Mouse (Mus musculus): ENCODE data around the gene Pemt. TPM values are rescaled to one million over a fixed set of nuclear protein-coding genes. Genes with fewer than 3 reads are reported as not detected.
A peak's percentile ranks its signal among the peaks of the same experiment; 100 is the strongest.

The Pemt gene
- polyA plus RNA-seq, 1 experiment from 2014 or later, result 17.6 TPM

GRCm38 (mm10) chr11:60065267-60065666 is 19.0 kb upstream of the Pemt start:
- whole genome bisulfite sequencing (ENCODE audit: insufficient replicate concordance), result 65% methylated on average over 1 of the region's 1 CpGs

GRCm38 (mm10) chr11:60061504-60062006 is 15.3 kb upstream of the Pemt start:
- no peak overlapping the region for H3K4me3 ChIP-seq (ENCODE audit: low read depth, low read length)
- H3K27ac ChIP-seq (ENCODE audit: low read depth, low read length), result no peak overlapping the region
- H3K4me1 ChIP-seq (ENCODE audit: control insufficient read depth, insufficient read depth, low read length), result 0 out of 2 replicates have a peak, but pooled peaks cover 2% of the 10 kb centered on the region
- no peaks in the 10 kb centered on the region for H3K9me3 ChIP-seq (replicated peaks; ENCODE audit: control insufficient read depth, low read length)
- no peaks in the 10 kb centered on the region for H3K36me3 ChIP-seq (ENCODE audit: control insufficient read depth, insufficient read depth, low read length)
- no peak overlapping the region for H3K9ac ChIP-seq (ENCODE audit: low read depth, low read length)
- ATAC-seq (replicated peaks; ENCODE audit: insufficient number of reproducible peaks, low FRiP score, low TSS enrichment), result no peak
- 67% methylated on average over 4 of the region's 4 CpGs for WGBS (ENCODE audit: insufficient replicate concordance)
- H3K4me2 ChIP-seq, result no peak overlapping the region
- no peaks in the 10 kb centered on the region for H3K27me3 ChIP-seq (ENCODE audit: control insufficient read depth, insufficient read depth, low read length)

More at GRCm38 (mm10) chr11:60065267-60065666, 19.0 kb upstream of the Pemt start:
- Histone ChIP-seq H3K4me1 (ENCODE audit: control insufficient read depth, insufficient read depth, low read length) (no peaks in the 10 kb centered on the region), H3K9ac (ENCODE audit: low read depth, low read length) (no peak overlapping the region), H3K27me3 (ENCODE audit: control insufficient read depth, insufficient read depth, low read length) (no peaks in the 10 kb centered on the region), H3K4me3 (ENCODE audit: low read depth, low read length) (no peak overlapping the region), H3K9me3 (replicated peaks; ENCODE audit: control insufficient read depth, low read length) (no peaks in the 10 kb centered on the region), H3K4me2 (no peak overlapping the region), H3K27ac (ENCODE audit: low read depth, low read length) (no peak overlapping the region), H3K36me3 (ENCODE audit: control insufficient read depth, insufficient read depth, low read length) (no peaks in the 10 kb centered on the region)
- no peak for ATAC-seq (replicated peaks; ENCODE audit: insufficient number of reproducible peaks, low FRiP score, low TSS enrichment)

GRCm38 (mm10) chr11:60060026-60060425 is 13.7 kb upstream of the Pemt start:
- H3K36me3 ChIP-seq (ENCODE audit: control insufficient read depth, insufficient read depth, low read length), result no peaks in the 10 kb centered on the region

GRCm38 (mm10) chr11:60058441-60058840 is 12.2 kb upstream of the Pemt start:
- no peak for ATAC-seq (replicated peaks; ENCODE audit: insufficient number of reproducible peaks, low FRiP score, low TSS enrichment)
- H3K27ac ChIP-seq (ENCODE audit: low read depth, low read length), result no peak overlapping the region

More at GRCm38 (mm10) chr11:60060026-60060425, 13.7 kb upstream of the Pemt start:
- Histone ChIP-seq H3K27me3 (ENCODE audit: control insufficient read depth, insufficient read depth, low read length) (no peaks in the 10 kb centered on the region), H3K27ac (ENCODE audit: low read depth, low read length) (no peak overlapping the region), H3K9ac (ENCODE audit: low read depth, low read length) (no peak overlapping the region), H3K4me2 (no peak overlapping the region), H3K4me3 (ENCODE audit: low read depth, low read length) (no peak overlapping the region), H3K9me3 (replicated peaks; ENCODE audit: control insufficient read depth, low read length) (no peaks in the 10 kb centered on the region), H3K4me1 (ENCODE audit: control insufficient read depth, insufficient read depth, low read length) (0 out of 2 replicates have a peak, but pooled peaks cover 2% of the 10 kb centered on the region)
- 94% methylated on average over 2 of the region's 2 CpGs for WGBS (ENCODE audit: insufficient replicate concordance)
- ATAC-seq (replicated peaks; ENCODE audit: insufficient number of reproducible peaks, low FRiP score, low TSS enrichment), result no peak

GRCm38 (mm10) chr11:60057987-60058386 is 11.7 kb upstream of the Pemt start:
- Histone ChIP-seq H3K9me3 (replicated peaks; ENCODE audit: control insufficient read depth, low read length) (no peaks in the 10 kb centered on the region), H3K27me3 (ENCODE audit: control insufficient read depth, insufficient read depth, low read length) (no peaks in the 10 kb centered on the region), H3K4me2 (no peak overlapping the region), H3K27ac (ENCODE audit: low read depth, low read length) (no peak overlapping the region), H3K9ac (ENCODE audit: low read depth, low read length) (no peak overlapping the region), H3K4me1 (ENCODE audit: control insufficient read depth, insufficient read depth, low read length) (0 out of 2 replicates have a peak, but pooled peaks cover 2% of the 10 kb centered on the region), H3K36me3 (ENCODE audit: control insufficient read depth, insufficient read depth, low read length) (no peaks in the 10 kb centered on the region), H3K4me3 (ENCODE audit: low read depth, low read length) (no peak overlapping the region)
- no peak for ATAC-seq (replicated peaks; ENCODE audit: insufficient number of reproducible peaks, low FRiP score, low TSS enrichment)
- WGBS (ENCODE audit: insufficient replicate concordance), result 64% methylated on average over 2 of the region's 2 CpGs

More at GRCm38 (mm10) chr11:60058441-60058840, 12.2 kb upstream of the Pemt start:
- H3K27me3 ChIP-seq (ENCODE audit: control insufficient read depth, insufficient read depth, low read length), result no peaks in the 10 kb centered on the region
- no peaks in the 10 kb centered on the region for H3K36me3 ChIP-seq (ENCODE audit: control insufficient read depth, insufficient read depth, low read length)
- 64% methylated on average over 10 of the region's 10 CpGs for WGBS (ENCODE audit: insufficient replicate concordance)
- H3K4me1 ChIP-seq (ENCODE audit: control insufficient read depth, insufficient read depth, low read length), result 0 out of 2 replicates have a peak, but pooled peaks cover 2% of the 10 kb centered on the region
- no peaks in the 10 kb centered on the region for H3K9me3 ChIP-seq (replicated peaks; ENCODE audit: control insufficient read depth, low read length)
- no peak overlapping the region for H3K4me2 ChIP-seq
- no peak overlapping the region for H3K9ac ChIP-seq (ENCODE audit: low read depth, low read length)
- H3K4me3 ChIP-seq (ENCODE audit: low read depth, low read length), result no peak overlapping the region

- Histone ChIP-seq H3K4me2 (no peak overlapping the region), H3K4me3 (ENCODE audit: low read depth, low read length) (no peak overlapping the region), H3K36me3 (ENCODE audit: control insufficient read depth, insufficient read depth, low read length) (no peaks in the 10 kb centered on the region), H3K9me3 (replicated peaks; ENCODE audit: control insufficient read depth, low read length) (no peaks in the 10 kb centered on the region), H3K27ac (ENCODE audit: low read depth, low read length) (no peak overlapping the region), H3K9ac (ENCODE audit: low read depth, low read length) (no peak overlapping the region), H3K4me1 (ENCODE audit: control insufficient read depth, insufficient read depth, low read length) (0 out of 2 replicates have a peak, but pooled peaks cover 2% of the 10 kb centered on the region), H3K27me3 (ENCODE audit: control insufficient read depth, insufficient read depth, low read length) (no peaks in the 10 kb centered on the region)
- WGBS (ENCODE audit: insufficient replicate concordance), result 65% methylated on average over 6 of the region's 6 CpGs
- ATAC-seq (replicated peaks; ENCODE audit: insufficient number of reproducible peaks, low FRiP score, low TSS enrichment), result no peak
Observed at GRCm38 (mm10) chr11:60056520-60056919, 10.2 kb upstream of the Pemt start.

GRCm38 (mm10) chr11:60048841-60049240 is 2.6 kb upstream of the Pemt start:
- Histone ChIP-seq H3K9me3 (replicated peaks; ENCODE audit: control insufficient read depth, low read length) (no peaks in the 10 kb centered on the region), H3K27me3 (ENCODE audit: control insufficient read depth, insufficient read depth, low read length) (no peaks in the 10 kb centered on the region), H3K4me1 (ENCODE audit: control insufficient read depth, insufficient read depth, low read length) (no peaks in the 10 kb centered on the region), H3K4me2 (no peak overlapping the region), H3K27ac (ENCODE audit: low read depth, low read length) (no peak overlapping the region), H3K9ac (ENCODE audit: low read depth, low read length) (no peak overlapping the region), H3K36me3 (ENCODE audit: control insufficient read depth, insufficient read depth, low read length) (no peaks in the 10 kb centered on the region), H3K4me3 (ENCODE audit: low read depth, low read length) (no peak overlapping the region)
- ATAC-seq (replicated peaks; ENCODE audit: insufficient number of reproducible peaks, low FRiP score, low TSS enrichment), result no peak
- WGBS (ENCODE audit: insufficient replicate concordance), result 83% methylated on average over 2 of the region's 2 CpGs

GRCm38 (mm10) chr11:60045676-60046057 is 622 bp downstream of the Pemt start:
- WGBS (ENCODE audit: insufficient replicate concordance), result 7% methylated on average over 3 of the region's 3 CpGs
- H3K9me3 ChIP-seq (replicated peaks; ENCODE audit: control insufficient read depth, low read length), result no peaks in the 10 kb centered on the region
- H3K4me3 ChIP-seq (ENCODE audit: low read depth, low read length), result peak overlapping the region; percentile 46
- peak overlapping the region; percentile 61 for H3K4me2 ChIP-seq
- no peaks in the 10 kb centered on the region for H3K36me3 ChIP-seq (ENCODE audit: control insufficient read depth, insufficient read depth, low read length)
- H3K9ac ChIP-seq (ENCODE audit: low read depth, low read length), result peak overlapping the region; percentile 55
- no peak overlapping the region for H3K27ac ChIP-seq (ENCODE audit: low read depth, low read length)
- H3K4me1 ChIP-seq (ENCODE audit: control insufficient read depth, insufficient read depth, low read length), result no peaks in the 10 kb centered on the region
- H3K27me3 ChIP-seq (ENCODE audit: control insufficient read depth, insufficient read depth, low read length), result no peaks in the 10 kb centered on the region
- no peak for ATAC-seq (replicated peaks; ENCODE audit: insufficient number of reproducible peaks, low FRiP score, low TSS enrichment)

- Histone ChIP-seq H3K4me2 (no peak overlapping the region), H3K4me1 (ENCODE audit: control insufficient read depth, insufficient read depth, low read length) (no peaks in the 10 kb centered on the region), H3K4me3 (ENCODE audit: low read depth, low read length) (no peak overlapping the region), H3K36me3 (ENCODE audit: control insufficient read depth, insufficient read depth, low read length) (no peaks in the 10 kb centered on the region), H3K27ac (ENCODE audit: low read depth, low read length) (no peak overlapping the region), H3K27me3 (ENCODE audit: control insufficient read depth, insufficient read depth, low read length) (no peaks in the 10 kb centered on the region), H3K9ac (ENCODE audit: low read depth, low read length) (no peak overlapping the region), H3K9me3 (replicated peaks; ENCODE audit: control insufficient read depth, low read length) (no peaks in the 10 kb centered on the region)
- WGBS (ENCODE audit: insufficient replicate concordance), result 93% methylated on average over 1 of the region's 1 CpGs
- no peak for ATAC-seq (replicated peaks; ENCODE audit: insufficient number of reproducible peaks, low FRiP score, low TSS enrichment)
Observed at GRCm38 (mm10) chr11:60044777-60045176, 1.5 kb downstream of the Pemt start.

Data from heart, embryonic 11.5 days (tissue).